8 mouse cellular contexts compared by ENCODE assay signal in the genomic region with DNA sequence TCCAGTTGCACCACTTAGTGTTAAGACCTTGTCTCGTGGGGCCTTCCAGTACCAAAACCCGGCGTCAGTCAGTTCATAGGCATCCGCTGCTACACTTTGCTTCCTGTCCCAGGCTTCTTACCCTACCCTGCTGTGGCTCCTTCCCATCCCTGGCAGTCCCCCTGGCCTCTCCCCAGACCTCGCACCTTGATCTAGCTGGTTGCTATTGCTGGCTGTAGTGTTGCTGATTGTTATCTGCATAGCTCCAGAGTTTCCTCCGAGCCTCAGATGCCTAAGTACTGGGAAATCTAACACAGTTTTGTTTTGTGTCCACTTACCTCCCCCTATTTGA. TPM values are rescaled to one million over a fixed set of nuclear protein-coding genes. Genes with fewer than 3 reads are reported as not detected.
A peak's percentile ranks its signal among the peaks of the same experiment; 100 is the strongest.
DNase-seq lines count a peak whose midpoint lies in the region; ATAC-seq and TF ChIP-seq lines count a peak whose summit lies in the region.

No protein-coding gene starts in this region.

- no peak for ATAC-seq in embryonic facial prominence, embryonic 14.5 days (ENCODE audit: low read depth)
- no peak for ATAC-seq in intestine, embryonic 15.5 days
- no peak for ATAC-seq in liver, postnatal 0 days
- no peak for ATAC-seq in stomach, postnatal 0 days (ENCODE audit: low FRiP score, low TSS enrichment)

- peak; percentile 15 for DNase-seq in spleen, adult 12 weeks (ENCODE audit: low spot score)
- DNase-seq in spleen, adult 18-20 months, result no peak
- peak; percentile 13 for DNase-seq in embryonic facial prominence, embryonic 14.5 days (ENCODE audit: low spot score)
- DNase-seq in liver, postnatal 0 days, result no peak
- peak; percentile 29 for DNase-seq in stomach, postnatal 0 days (ENCODE audit: low spot score)
- DNase-seq in right cerebral cortex, postnatal 25 days, result no peak
- DNase-seq in adipocyte (ENCODE audit: low spot score), result no peak

- H3K9ac ChIP-seq in embryonic facial prominence, embryonic 14.5 days (ENCODE audit: low read depth, low read length), result peak overlapping the region; percentile 94
- peak overlapping the region; percentile 95 for H3K9ac ChIP-seq in intestine, embryonic 15.5 days
- H3K9ac ChIP-seq in liver, postnatal 0 days (replicated peaks), result peak overlapping the region; percentile 87
- peak overlapping the region; percentile 92 for H3K9ac ChIP-seq in stomach, postnatal 0 days (ENCODE audit: low read length)

- no peaks in the 10 kb centered on the region for H3K27me3 ChIP-seq in embryonic facial prominence, embryonic 14.5 days (replicated peaks; ENCODE audit: control insufficient read depth, insufficient read depth, low read length)
- no peaks in the 10 kb centered on the region for H3K27me3 ChIP-seq in intestine, embryonic 15.5 days (replicated peaks)
- no peaks in the 10 kb centered on the region for H3K27me3 ChIP-seq in liver, postnatal 0 days (ENCODE audit: insufficient read depth, low read length)
- H3K27me3 ChIP-seq in stomach, postnatal 0 days (ENCODE audit: control insufficient read depth, insufficient read depth, low read length), result no peaks in the 10 kb centered on the region

- H3K27ac ChIP-seq in embryonic facial prominence, embryonic 14.5 days (replicated peaks; ENCODE audit: low read depth, low read length), result no peak overlapping the region
- peak overlapping the region; percentile 91 for H3K27ac ChIP-seq in intestine, embryonic 15.5 days
- H3K27ac ChIP-seq in liver, postnatal 0 days (ENCODE audit: low read depth), result peak overlapping the region; percentile 89; the same call in 1 of the 2 replicates
- H3K27ac ChIP-seq in stomach, postnatal 0 days (replicated peaks), result no peak overlapping the region

- TF ChIP-seq EP300 in liver, postnatal 0 days (IDR thresholded peaks at IDR 0.05; ENCODE audit: low read depth), result no peak
- TF ChIP-seq EP300 in stomach, postnatal 0 days (optimal IDR thresholded peaks at IDR 0.05), result no peak

- H3K4me3 ChIP-seq in embryonic facial prominence, embryonic 14.5 days (ENCODE audit: low read depth, low read length), result peak overlapping the region; percentile 90
- peak overlapping the region; percentile 92 for H3K4me3 ChIP-seq in intestine, embryonic 15.5 days (replicated peaks)
- peak overlapping the region; percentile 95 for H3K4me3 ChIP-seq in liver, postnatal 0 days (ENCODE audit: low read depth, low read length)
- H3K4me3 ChIP-seq in stomach, postnatal 0 days (ENCODE audit: low read depth, low read length), result peak overlapping the region; percentile 88

- 14% methylated on average over 6 of the region's 6 CpGs for WGBS in embryonic facial prominence, embryonic 14.5 days
- 6% methylated on average over 6 of the region's 6 CpGs for WGBS in intestine, embryonic 15.5 days
- 10% methylated on average over 6 of the region's 6 CpGs for WGBS in liver, postnatal 0 days (ENCODE audit: insufficient replicate concordance)
- WGBS in stomach, postnatal 0 days, result 7% methylated on average over 6 of the region's 6 CpGs

- H3K36me3 ChIP-seq in embryonic facial prominence, embryonic 14.5 days (ENCODE audit: control insufficient read depth, insufficient read depth, low read length), result 0 out of 2 replicates have a peak, but pooled peaks cover 4% of the 10 kb centered on the region
- no peaks in the 10 kb centered on the region for H3K36me3 ChIP-seq in intestine, embryonic 15.5 days
- no peaks in the 10 kb centered on the region for H3K36me3 ChIP-seq in liver, postnatal 0 days (replicated peaks; ENCODE audit: insufficient read depth, low read length)
- no peaks in the 10 kb centered on the region for H3K36me3 ChIP-seq in stomach, postnatal 0 days (ENCODE audit: control insufficient read depth, insufficient read depth, low read length)

- no peaks in the 10 kb centered on the region for H3K9me3 ChIP-seq in embryonic facial prominence, embryonic 14.5 days (ENCODE audit: control insufficient read depth, low read length)
- no peaks in the 10 kb centered on the region for H3K9me3 ChIP-seq in intestine, embryonic 15.5 days
- H3K9me3 ChIP-seq in liver, postnatal 0 days (ENCODE audit: low read length), result no peaks in the 10 kb centered on the region
- no peaks in the 10 kb centered on the region for H3K9me3 ChIP-seq in stomach, postnatal 0 days (ENCODE audit: control insufficient read depth, low read length)

- peaks cover 20% of the 10 kb centered on the region for H3K4me1 ChIP-seq in embryonic facial prominence, embryonic 14.5 days (ENCODE audit: control insufficient read depth, insufficient read depth, low read length)
- peaks cover 16% of the 10 kb centered on the region for H3K4me1 ChIP-seq in intestine, embryonic 15.5 days (replicated peaks)
- peaks cover 26% of the 10 kb centered on the region for H3K4me1 ChIP-seq in liver, postnatal 0 days (ENCODE audit: insufficient read depth)
- H3K4me1 ChIP-seq in stomach, postnatal 0 days (replicated peaks; ENCODE audit: control insufficient read depth, insufficient read depth), result peaks cover 3% of the 10 kb centered on the region; the same call in 1 of the 2 replicates

- H3K4me2 ChIP-seq in embryonic facial prominence, embryonic 14.5 days (ENCODE audit: low read depth, low read length), result peak overlapping the region; percentile 93
- peak overlapping the region; percentile 85 for H3K4me2 ChIP-seq in intestine, embryonic 15.5 days (replicated peaks)
- H3K4me2 ChIP-seq in liver, postnatal 0 days (ENCODE audit: low read depth, low read length), result peak overlapping the region; percentile 95
- H3K4me2 ChIP-seq in stomach, postnatal 0 days (replicated peaks; ENCODE audit: low read depth), result peak overlapping the region; percentile 88

- no peak for TF ChIP-seq CTCF in liver, postnatal 0 days (IDR thresholded peaks at IDR 0.05; ENCODE audit: low read depth)
- TF ChIP-seq CTCF in stomach, postnatal 0 days (IDR thresholded peaks at IDR 0.05; ENCODE audit: low read depth), result no peak

RNA-seq across cellular contexts. Expression of a gene that starts 0.2 kb away (rescaled TPM):
- polyA plus RNA-seq in embryonic facial prominence, embryonic 14.5 days (2014; fragmentation: Nextera tagmentation; extraction: Ambion mirVana), result 42.9 and 44.0 TPM in 2 replicates
- polyA plus RNA-seq in intestine, embryonic 15.5 days (2015; fragmentation: Nextera tagmentation; extraction: Ambion mirVana), result 57.6 and 62.7 TPM in 2 replicates
- 20.9 and 22.6 TPM in 2 replicates for polyA plus RNA-seq in liver, postnatal 0 days (2015; fragmentation: Nextera tagmentation; extraction: Ambion mirVana)
- 30.5 and 30.7 TPM in 2 replicates for polyA plus RNA-seq in stomach, postnatal 0 days (2015; fragmentation: Nextera tagmentation; extraction: Ambion mirVana)

RNA-seq across cellular contexts. Expression of a gene that starts 1.5 kb away (rescaled TPM):
- 26.3 and 26.5 TPM in 2 replicates for polyA plus RNA-seq in embryonic facial prominence, embryonic 14.5 days (2014; fragmentation: Nextera tagmentation; extraction: Ambion mirVana)
- polyA plus RNA-seq in intestine, embryonic 15.5 days (2015; fragmentation: Nextera tagmentation; extraction: Ambion mirVana), result 24.5 and 24.6 TPM in 2 replicates
- 5.1 and 5.6 TPM in 2 replicates for polyA plus RNA-seq in liver, postnatal 0 days (2015; fragmentation: Nextera tagmentation; extraction: Ambion mirVana)
- 10.9 and 12.0 TPM in 2 replicates for polyA plus RNA-seq in stomach, postnatal 0 days (2015; fragmentation: Nextera tagmentation; extraction: Ambion mirVana)

RNA-seq across cellular contexts. Expression of a gene that starts 36.0 kb away (rescaled TPM):
- 95.2 and 110 TPM in 2 replicates for polyA plus RNA-seq in embryonic facial prominence, embryonic 14.5 days (2014; fragmentation: Nextera tagmentation; extraction: Ambion mirVana)
- 96.7 and 101 TPM in 2 replicates for polyA plus RNA-seq in intestine, embryonic 15.5 days (2015; fragmentation: Nextera tagmentation; extraction: Ambion mirVana)
- polyA plus RNA-seq in liver, postnatal 0 days (2015; fragmentation: Nextera tagmentation; extraction: Ambion mirVana), result 25.1 and 25.9 TPM in 2 replicates
- 47.2 and 50.2 TPM in 2 replicates for polyA plus RNA-seq in stomach, postnatal 0 days (2015; fragmentation: Nextera tagmentation; extraction: Ambion mirVana)

RNA-seq across cellular contexts. Expression of a gene that starts 50.7 kb away (rescaled TPM):
- polyA plus RNA-seq in embryonic facial prominence, embryonic 14.5 days (2014; fragmentation: Nextera tagmentation; extraction: Ambion mirVana), result 0.24 and 0.43 TPM in 2 replicates
- 0.18 and 0.19 TPM in 2 replicates for polyA plus RNA-seq in intestine, embryonic 15.5 days (2015; fragmentation: Nextera tagmentation; extraction: Ambion mirVana)
- 0.06 and 0.09 TPM in 2 replicates for polyA plus RNA-seq in liver, postnatal 0 days (2015; fragmentation: Nextera tagmentation; extraction: Ambion mirVana)
- polyA plus RNA-seq in stomach, postnatal 0 days (2015; fragmentation: Nextera tagmentation; extraction: Ambion mirVana), result 0.02 and 0.08 TPM in 2 replicates

Comparison
In these comparisons a context has a peak if more than half of its experiments do, and no peak if none do; other contexts are left out.
1. DNase-seq: peak in spleen, adult 12 weeks (single experiment), embryonic facial prominence, embryonic 14.5 days (single experiment) and stomach, postnatal 0 days (single experiment); none in spleen, adult 18-20 months (0 of 2), liver, postnatal 0 days (single experiment), right cerebral cortex, postnatal 25 days (single experiment) and adipocyte (single experiment).
2. H3K27ac ChIP-seq: peak in intestine, embryonic 15.5 days (single experiment) and liver, postnatal 0 days (single experiment); none in embryonic facial prominence, embryonic 14.5 days (single experiment) and stomach, postnatal 0 days (single experiment).
3. Peak in every context shown above with its lines, with median percentiles within 50 percentile points of each other: H3K4me2 ChIP-seq, H3K4me3 ChIP-seq and H3K9ac ChIP-seq.